Mouse (Mus musculus): ENCODE results near the gene Rassf2. TPM values are rescaled to one million over a fixed set of nuclear protein-coding genes. Genes with fewer than 3 reads are reported as not detected.

Rassf2 gene
- polyA plus RNA-seq, 2 experiments: 1.2 to 1.9 TPM

DNA sequence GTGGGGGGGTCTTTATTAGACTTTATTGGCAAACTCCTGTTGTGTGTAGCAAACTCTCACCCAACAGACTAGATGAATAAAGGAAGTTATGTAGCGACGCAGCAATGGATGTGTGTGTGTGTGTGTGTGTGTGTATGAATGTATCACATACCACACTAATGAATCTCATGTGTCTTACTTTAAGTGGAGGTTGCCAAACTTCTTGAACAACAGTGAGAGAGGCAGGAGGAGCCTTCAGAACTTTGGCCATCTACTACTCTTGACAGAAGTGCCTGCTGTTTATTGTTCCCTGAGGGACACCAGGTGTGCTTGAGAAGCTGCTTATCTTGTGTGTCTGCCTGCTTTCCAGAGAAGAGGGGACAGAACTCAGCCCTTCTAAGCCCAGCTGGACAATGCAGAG is 19.3 kb downstream of the Rassf2 start:
- H3K36me3 ChIP-seq (replicated peaks; ENCODE audit: control insufficient read depth, insufficient read depth, low read depth): no peaks in the 10 kb centered on the region
- no peaks in the 10 kb centered on the region for H3K4me1 ChIP-seq (replicated peaks; ENCODE audit: control insufficient read depth in 2 of 2, insufficient read depth in 2 of 2, low read length in 1 of 2)
- H3K9ac ChIP-seq (replicated peaks): no peak overlapping the region
- H3K27me3 ChIP-seq (ENCODE audit: control insufficient read depth, insufficient read depth, low read length): no peaks in the 10 kb centered on the region
- ATAC-seq (ENCODE audit: insufficient read depth): no peak
- TF ChIP-seq EP300 (IDR thresholded peaks at IDR 0.05; ENCODE audit: low read depth) (no peak), CTCF (IDR thresholded peaks at IDR 0.05; ENCODE audit: low read depth) (no peak)
- no peaks in the 10 kb centered on the region for H3K9me3 ChIP-seq (ENCODE audit: control insufficient read depth, low read length)
- no peak for DNase-seq (ENCODE audit: low read depth in 3 of 3, low spot score in 3 of 3)
- 79% methylated on average over 2 of the region's 2 CpGs for WGBS (ENCODE audit: insufficient replicate concordance)
- H3K27ac ChIP-seq: no peak overlapping the region
- H3K4me3 ChIP-seq (ENCODE audit: insufficient read depth in 1 of 2, low read depth in 2 of 2, low read length in 2 of 2): no peak overlapping the region
- H3K4me2 ChIP-seq (ENCODE audit: low read depth): no peak overlapping the region

DNA sequence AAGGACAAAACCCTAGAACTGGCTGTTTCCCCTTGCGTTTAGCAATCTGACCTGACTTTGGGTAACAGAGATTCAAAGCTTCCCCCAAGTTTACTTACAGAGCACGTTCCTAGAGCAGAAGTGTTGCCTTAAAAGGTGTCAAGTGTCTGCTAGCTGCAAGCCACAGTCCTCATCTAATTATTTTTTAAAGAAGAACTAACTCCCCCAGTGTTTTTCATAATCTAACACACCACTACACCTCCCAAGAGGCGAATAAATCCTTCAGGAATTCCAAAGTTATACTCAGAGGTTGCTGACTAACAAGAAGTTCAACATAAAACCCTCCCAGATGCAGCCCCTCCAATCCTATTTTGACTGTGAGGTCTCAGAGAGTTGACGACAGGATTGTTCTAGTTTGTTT is 21.9 kb downstream of the Rassf2 start:
- DNase-seq (ENCODE audit: low read depth in 3 of 3, low spot score in 3 of 3) (no peak), ATAC-seq (ENCODE audit: insufficient read depth) (no peak)
- Histone ChIP-seq H3K36me3 (replicated peaks; ENCODE audit: control insufficient read depth, insufficient read depth, low read depth) (no peaks in the 10 kb centered on the region), H3K27me3 (ENCODE audit: control insufficient read depth, insufficient read depth, low read length) (no peaks in the 10 kb centered on the region), H3K4me1 (replicated peaks; ENCODE audit: control insufficient read depth in 2 of 2, insufficient read depth in 2 of 2, low read length in 1 of 2) (no peaks in the 10 kb centered on the region), H3K4me3 (ENCODE audit: insufficient read depth in 1 of 2, low read depth in 2 of 2, low read length in 2 of 2) (no peak overlapping the region), H3K27ac (no peak overlapping the region), H3K9ac (replicated peaks) (no peak overlapping the region), H3K9me3 (ENCODE audit: control insufficient read depth, low read length) (no peaks in the 10 kb centered on the region), H3K4me2 (ENCODE audit: low read depth) (no peak overlapping the region)
- 46% methylated on average over 4 of the region's 4 CpGs for WGBS (ENCODE audit: insufficient replicate concordance)
- TF ChIP-seq CTCF (IDR thresholded peaks at IDR 0.05; ENCODE audit: low read depth) (no peak), EP300 (IDR thresholded peaks at IDR 0.05; ENCODE audit: low read depth) (no peak)

DNA sequence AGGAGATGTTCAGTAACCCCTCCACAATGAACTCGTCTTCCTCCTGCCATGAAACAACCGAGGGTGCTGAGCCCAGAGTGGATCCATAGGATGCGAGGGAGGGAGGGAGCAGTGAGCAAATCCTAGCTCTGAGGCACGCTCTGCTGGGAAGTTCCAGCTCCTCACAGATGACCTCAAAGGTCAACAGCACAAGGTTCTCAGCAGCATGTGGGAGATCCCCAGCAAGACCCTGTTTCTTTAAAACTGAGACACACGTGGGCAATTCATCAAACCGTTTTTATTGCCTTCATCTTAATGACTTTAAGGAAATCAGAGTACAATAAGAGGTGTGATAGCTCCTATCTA is 22.6 kb downstream of the Rassf2 start:
- no peak overlapping the region for H3K4me3 ChIP-seq (ENCODE audit: insufficient read depth in 1 of 2, low read depth in 2 of 2, low read length in 2 of 2)
- no peak for TF ChIP-seq EP300 (IDR thresholded peaks at IDR 0.05; ENCODE audit: low read depth)
- TF ChIP-seq CTCF (IDR thresholded peaks at IDR 0.05; ENCODE audit: low read depth): no peak
- ATAC-seq (ENCODE audit: insufficient read depth) (no peak), DNase-seq (ENCODE audit: low read depth in 3 of 3, low spot score in 3 of 3) (no peak)
- no peaks in the 10 kb centered on the region for H3K9me3 ChIP-seq (ENCODE audit: control insufficient read depth, low read length)
- H3K36me3 ChIP-seq (replicated peaks; ENCODE audit: control insufficient read depth, insufficient read depth, low read depth): no peaks in the 10 kb centered on the region
- no peaks in the 10 kb centered on the region for H3K27me3 ChIP-seq (ENCODE audit: control insufficient read depth, insufficient read depth, low read length)
- no peak overlapping the region for H3K27ac ChIP-seq
- H3K4me1 ChIP-seq (replicated peaks; ENCODE audit: control insufficient read depth in 2 of 2, insufficient read depth in 2 of 2, low read length in 1 of 2): no peaks in the 10 kb centered on the region
- 52% methylated on average over 6 of the region's 6 CpGs for WGBS (ENCODE audit: insufficient replicate concordance)
- no peak overlapping the region for H3K9ac ChIP-seq (replicated peaks)
- H3K4me2 ChIP-seq (ENCODE audit: low read depth): no peak overlapping the region

DNA sequence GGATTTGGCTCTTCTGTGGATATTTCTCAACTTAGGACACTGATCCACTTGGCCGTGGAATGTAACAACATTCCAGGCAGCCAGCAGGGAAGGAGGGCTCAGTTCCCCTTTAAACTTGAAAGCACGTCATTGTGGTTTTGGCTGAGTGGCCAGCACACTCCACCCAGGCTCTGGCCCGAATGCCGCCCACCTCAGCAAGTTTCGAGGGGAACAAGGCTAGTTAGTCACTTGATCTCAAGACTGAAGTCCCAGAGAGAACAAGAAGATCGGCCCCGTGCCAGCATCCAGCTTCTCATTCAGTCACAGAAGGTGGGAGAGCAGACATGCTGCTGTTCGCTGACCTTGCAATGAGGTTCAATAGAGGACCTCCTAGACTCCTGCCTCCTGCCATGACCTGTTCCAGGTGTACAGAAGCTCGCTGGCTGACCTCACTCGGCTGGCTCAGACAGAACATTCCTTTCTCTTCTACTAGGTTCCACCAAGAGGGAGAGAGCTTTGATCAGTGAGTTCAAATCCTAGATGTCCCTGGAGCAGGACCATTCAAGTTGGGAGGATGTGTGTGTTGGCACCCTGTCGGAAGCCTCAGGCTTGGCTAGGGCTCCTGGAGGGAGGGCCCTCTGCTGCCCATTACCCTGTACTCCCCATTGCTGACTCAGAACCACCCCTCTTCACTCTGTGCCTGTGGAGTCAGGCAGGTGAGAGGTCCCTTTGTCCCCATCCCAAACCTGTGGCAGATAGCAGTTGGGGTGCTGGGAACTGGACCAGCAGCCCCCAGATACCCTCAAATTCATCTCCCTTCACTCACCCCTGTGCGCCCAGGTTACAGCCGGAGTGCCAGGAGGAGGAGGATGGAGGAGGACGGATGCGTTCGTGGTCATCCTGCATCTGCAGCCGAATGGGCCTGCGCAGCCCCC is 23.2 kb downstream of the Rassf2 start:
- TF ChIP-seq CTCF (IDR thresholded peaks at IDR 0.05; ENCODE audit: low read depth) (no peak), EP300 (IDR thresholded peaks at IDR 0.05; ENCODE audit: low read depth) (no peak)
- H3K9ac ChIP-seq (replicated peaks): no peak overlapping the region
- 64% methylated on average over 18 of the region's 18 CpGs for WGBS (ENCODE audit: insufficient replicate concordance)
- H3K4me1 ChIP-seq (replicated peaks; ENCODE audit: control insufficient read depth in 2 of 2, insufficient read depth in 2 of 2, low read length in 1 of 2): no peaks in the 10 kb centered on the region
- no peaks in the 10 kb centered on the region for H3K36me3 ChIP-seq (replicated peaks; ENCODE audit: control insufficient read depth, insufficient read depth, low read depth)
- no peak overlapping the region for H3K4me2 ChIP-seq (ENCODE audit: low read depth)
- ATAC-seq (ENCODE audit: insufficient read depth) (no peak), DNase-seq (ENCODE audit: low read depth in 3 of 3, low spot score in 3 of 3) (no peak)
- no peaks in the 10 kb centered on the region for H3K9me3 ChIP-seq (ENCODE audit: control insufficient read depth, low read length)
- no peak overlapping the region for H3K27ac ChIP-seq
- no peaks in the 10 kb centered on the region for H3K27me3 ChIP-seq (ENCODE audit: control insufficient read depth, insufficient read depth, low read length)
- no peak overlapping the region for H3K4me3 ChIP-seq (ENCODE audit: insufficient read depth in 1 of 2, low read depth in 2 of 2, low read length in 2 of 2)

DNA sequence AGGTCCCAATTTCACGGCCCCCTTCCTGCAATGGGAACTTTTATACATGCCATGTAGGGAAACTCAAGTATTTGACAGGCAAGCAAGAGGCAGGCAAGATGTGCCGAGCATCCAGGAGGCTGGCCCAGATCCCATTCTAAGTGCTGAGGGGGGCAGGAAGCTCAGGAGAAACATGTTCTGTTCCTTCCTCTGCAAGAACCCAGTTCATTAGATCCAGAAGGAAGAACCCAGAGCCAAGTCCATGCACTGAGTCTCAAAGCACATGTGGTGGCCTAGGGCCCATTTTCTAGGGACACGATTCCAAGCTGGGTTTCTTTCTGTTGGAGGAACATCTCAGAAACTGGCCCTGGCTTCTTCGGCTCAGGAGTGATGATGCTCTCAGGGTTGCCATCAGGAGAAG is 24.6 kb downstream of the Rassf2 start:
- no peak overlapping the region for H3K9ac ChIP-seq (replicated peaks)
- DNase-seq (ENCODE audit: low read depth in 3 of 3, low spot score in 3 of 3): no peak
- no peaks in the 10 kb centered on the region for H3K4me1 ChIP-seq (replicated peaks; ENCODE audit: control insufficient read depth in 2 of 2, insufficient read depth in 2 of 2, low read length in 1 of 2)
- TF ChIP-seq EP300 (IDR thresholded peaks at IDR 0.05; ENCODE audit: low read depth) (no peak), CTCF (IDR thresholded peaks at IDR 0.05; ENCODE audit: low read depth) (no peak)
- ATAC-seq (ENCODE audit: insufficient read depth): no peak
- no peak overlapping the region for H3K27ac ChIP-seq
- H3K4me3 ChIP-seq (ENCODE audit: insufficient read depth in 1 of 2, low read depth in 2 of 2, low read length in 2 of 2): no peak overlapping the region
- 63% methylated on average over 4 of the region's 4 CpGs for WGBS (ENCODE audit: insufficient replicate concordance)
- H3K9me3 ChIP-seq (ENCODE audit: control insufficient read depth, low read length): no peaks in the 10 kb centered on the region
- H3K4me2 ChIP-seq (ENCODE audit: low read depth): no peak overlapping the region
- H3K36me3 ChIP-seq (replicated peaks; ENCODE audit: control insufficient read depth, insufficient read depth, low read depth): no peaks in the 10 kb centered on the region
- H3K27me3 ChIP-seq (ENCODE audit: control insufficient read depth, insufficient read depth, low read length): no peaks in the 10 kb centered on the region
